Mouse (Mus musculus) thymus, adult 2 months (tissue): ENCODE measurements around the gene Adat1.

ENCODE experiments used
- CTCF ChIP-seq: fragments of 200-500 bp; IDR thresholded peaks from 2 replicates; pipeline ENCODE4 v1.5.1; 2012; ENCODE audit warnings: mild to moderate bottlenecking, control low read depth, low read length, moderate library complexity, borderline replicate concordance; ENCODE audit not compliant: control insufficient read depth, poor library complexity, insufficient read depth; ENCODE audit errors: extremely low read depth
- POLR2A ChIP-seq: fragments of 200-500 bp; IDR thresholded peaks from 2 replicates; pipeline ENCODE4 v1.6.1; 2012; ENCODE audit warnings: mild to moderate bottlenecking, low read length, control low read depth, moderate library complexity; ENCODE audit not compliant: control insufficient read depth, poor library complexity, insufficient read depth; ENCODE audit errors: extremely low read depth

GRCm38 (mm10) chr8:111931721-111932120 is 60.4 kb downstream of the Adat1 start:
- TF ChIP-seq POLR2A: no peak
- no peak for TF ChIP-seq CTCF
